Mouse (Mus musculus): ENCODE data around the gene Npm3. TPM values are rescaled to one million over a fixed set of nuclear protein-coding genes. Genes with fewer than 3 reads are reported as not detected.

The Npm3 gene
- polyA plus RNA-seq, 1 experiment: 14.3 TPM

GRCm38 (mm10) chr19:45787450-45787849 is 38.1 kb upstream of the Npm3 start:
- H3K4me3 ChIP-seq (ENCODE audit: insufficient read depth, low read length): no peak overlapping the region
- no peak overlapping the region for H3K27ac ChIP-seq (ENCODE audit: insufficient read depth, low read length)
- H3K4me1 ChIP-seq (ENCODE audit: control insufficient read depth, insufficient read depth, low read length): no peaks in the 10 kb centered on the region; the same call in 1 of the 2 replicates
- TF ChIP-seq POLR2A (IDR thresholded peaks at IDR 0.05; ENCODE audit: extremely low read depth, insufficient read depth, low read length) (no peak), CTCF (IDR thresholded peaks at IDR 0.05; ENCODE audit: extremely low read depth, insufficient read depth, low read length) (no peak)

- no peak for TF ChIP-seq POLR2A (IDR thresholded peaks at IDR 0.05; ENCODE audit: extremely low read depth, insufficient read depth, low read length)
- no peak for TF ChIP-seq CTCF (IDR thresholded peaks at IDR 0.05; ENCODE audit: extremely low read depth, insufficient read depth, low read length)
Measured at GRCm38 (mm10) chr19:45785470-45785869, 36.1 kb upstream of the Npm3 start.

GRCm38 (mm10) chr19:45783933-45784576 is 34.7 kb upstream of the Npm3 start:
- H3K27ac ChIP-seq (ENCODE audit: insufficient read depth, low read length): peak overlapping the region; percentile 26; the same call in 1 of the 2 replicates
- H3K4me1 ChIP-seq (ENCODE audit: control insufficient read depth, insufficient read depth, low read length): peaks cover 8% of the 10 kb centered on the region
- TF ChIP-seq CTCF (IDR thresholded peaks at IDR 0.05; ENCODE audit: extremely low read depth, insufficient read depth, low read length) (no peak), POLR2A (IDR thresholded peaks at IDR 0.05; ENCODE audit: extremely low read depth, insufficient read depth, low read length) (no peak)
- H3K4me3 ChIP-seq (ENCODE audit: insufficient read depth, low read length): peak overlapping the region; percentile 35

More at GRCm38 (mm10) chr19:45785470-45785869, 36.1 kb upstream of the Npm3 start:
- Histone ChIP-seq H3K4me1 (ENCODE audit: control insufficient read depth, insufficient read depth, low read length) (peaks cover 4% of the 10 kb centered on the region; the same call in 1 of the 2 replicates), H3K4me3 (ENCODE audit: insufficient read depth, low read length) (no peak overlapping the region), H3K27ac (ENCODE audit: insufficient read depth, low read length) (no peak overlapping the region)

- H3K4me1 ChIP-seq (ENCODE audit: control insufficient read depth, insufficient read depth, low read length): peaks cover 8% of the 10 kb centered on the region
- H3K4me3 ChIP-seq (ENCODE audit: insufficient read depth, low read length): peak within 1 kb of the TSS; percentile 93
- peak within 1 kb of the TSS; percentile 88 for H3K27ac ChIP-seq (ENCODE audit: insufficient read depth, low read length)
- peak; percentile 90 for TF ChIP-seq POLR2A (IDR thresholded peaks at IDR 0.05; ENCODE audit: extremely low read depth, insufficient read depth, low read length)
- no peak for TF ChIP-seq CTCF (IDR thresholded peaks at IDR 0.05; ENCODE audit: extremely low read depth, insufficient read depth, low read length)
Measured at GRCm38 (mm10) chr19:45783181-45783932, 34.0 kb upstream of the Npm3 start, which contains the start of gene Mgea5. Gene Mgea5, minus strand, starts transcription at chr19:45783837.

- no peak for TF ChIP-seq CTCF (IDR thresholded peaks at IDR 0.05; ENCODE audit: extremely low read depth, insufficient read depth, low read length)
- TF ChIP-seq POLR2A (IDR thresholded peaks at IDR 0.05; ENCODE audit: extremely low read depth, insufficient read depth, low read length): 0 out of 2 replicates have a peak, but pooled peaks have one; percentile 8
- H3K4me1 ChIP-seq (ENCODE audit: control insufficient read depth, insufficient read depth, low read length): peaks cover 9% of the 10 kb centered on the region
- peak overlapping the region; percentile 93 for H3K4me3 ChIP-seq (ENCODE audit: insufficient read depth, low read length)
- H3K27ac ChIP-seq (ENCODE audit: insufficient read depth, low read length): peak overlapping the region; percentile 88
Measured at GRCm38 (mm10) chr19:45782315-45783001, 33.1 kb upstream of the Npm3 start.

- Histone ChIP-seq H3K27ac (ENCODE audit: insufficient read depth, low read length) (no peak overlapping the region), H3K4me1 (ENCODE audit: control insufficient read depth, insufficient read depth, low read length) (peaks cover 9% of the 10 kb centered on the region), H3K4me3 (ENCODE audit: insufficient read depth, low read length) (peak overlapping the region; percentile 93)
- TF ChIP-seq POLR2A (IDR thresholded peaks at IDR 0.05; ENCODE audit: extremely low read depth, insufficient read depth, low read length) (no peak), CTCF (IDR thresholded peaks at IDR 0.05; ENCODE audit: extremely low read depth, insufficient read depth, low read length) (0 out of 2 replicates have a peak, but pooled peaks have one; percentile 0)
Measured at GRCm38 (mm10) chr19:45781676-45782075, 32.3 kb upstream of the Npm3 start.

GRCm38 (mm10) chr19:45780350-45780915 is 31.0 kb upstream of the Npm3 start:
- TF ChIP-seq CTCF (IDR thresholded peaks at IDR 0.05; ENCODE audit: extremely low read depth, insufficient read depth, low read length) (no peak), POLR2A (IDR thresholded peaks at IDR 0.05; ENCODE audit: extremely low read depth, insufficient read depth, low read length) (no peak)
- H3K4me3 ChIP-seq (ENCODE audit: insufficient read depth, low read length): peak overlapping the region; percentile 93; the same call in 1 of the 2 replicates
- H3K4me1 ChIP-seq (ENCODE audit: control insufficient read depth, insufficient read depth, low read length): peaks cover 9% of the 10 kb centered on the region
- H3K27ac ChIP-seq (ENCODE audit: insufficient read depth, low read length): no peak overlapping the region

GRCm38 (mm10) chr19:45775486-45775885 is 26.1 kb upstream of the Npm3 start:
- Histone ChIP-seq H3K4me3 (ENCODE audit: insufficient read depth, low read length) (no peak overlapping the region), H3K4me1 (ENCODE audit: control insufficient read depth, insufficient read depth, low read length) (peaks cover 10% of the 10 kb centered on the region), H3K27ac (ENCODE audit: insufficient read depth, low read length) (no peak overlapping the region)
- no peak for TF ChIP-seq POLR2A (IDR thresholded peaks at IDR 0.05; ENCODE audit: extremely low read depth, insufficient read depth, low read length)
- TF ChIP-seq CTCF (IDR thresholded peaks at IDR 0.05; ENCODE audit: extremely low read depth, insufficient read depth, low read length): no peak

- H3K27ac ChIP-seq (ENCODE audit: insufficient read depth, low read length): no peak overlapping the region
- TF ChIP-seq CTCF (IDR thresholded peaks at IDR 0.05; ENCODE audit: extremely low read depth, insufficient read depth, low read length) (no peak), POLR2A (IDR thresholded peaks at IDR 0.05; ENCODE audit: extremely low read depth, insufficient read depth, low read length) (no peak)
- H3K4me1 ChIP-seq (ENCODE audit: control insufficient read depth, insufficient read depth, low read length): peaks cover 5% of the 10 kb centered on the region
- no peak overlapping the region for H3K4me3 ChIP-seq (ENCODE audit: insufficient read depth, low read length)
Measured at GRCm38 (mm10) chr19:45771501-45771900, 22.1 kb upstream of the Npm3 start.

Measured in cortical plate, adult 2 months (tissue).